Mouse (Mus musculus) kidney, postnatal 4 days (tissue): ENCODE measurements at regions not wholly inside any gene's neighbourhood (a gene's known extent, or its start where the extent isn't known, plus 50 kb on each side); places are given as distances from the start of the nearest gene placed in this dataset.
"Not testable (repeated sequence)": the region's sequence is repeated elsewhere in the genome, so short reads cannot be mapped to it uniquely, and the experiment has no call there.

Experiments used
- DNase-seq, 2 experiments: peaks; one replicate each; pipeline ENCODE4 v3.0.0; 2021; ENCODE audit warnings: mixed read lengths in 2 of 2

DNA sequence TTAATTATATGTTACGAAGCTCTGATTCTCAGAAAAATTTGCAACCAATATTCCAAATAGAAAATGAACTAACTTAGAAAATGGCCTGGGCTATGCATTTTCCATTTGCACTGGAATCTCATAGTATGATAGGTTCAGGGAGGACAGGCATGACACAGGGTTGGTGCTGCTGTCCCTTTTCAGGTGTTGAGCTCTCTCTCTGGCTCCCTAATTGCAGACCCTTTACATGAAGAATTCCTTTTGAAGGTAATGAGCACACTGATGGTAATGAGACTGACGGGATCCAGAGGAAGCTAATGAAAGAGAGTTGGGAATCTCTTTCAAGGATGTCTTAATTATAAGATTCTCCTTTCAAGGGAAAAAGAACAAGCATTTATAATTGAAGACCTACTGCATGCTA lies 87.6 kb downstream of the Serpinb8 start:
- no peak for DNase-seq

DNA sequence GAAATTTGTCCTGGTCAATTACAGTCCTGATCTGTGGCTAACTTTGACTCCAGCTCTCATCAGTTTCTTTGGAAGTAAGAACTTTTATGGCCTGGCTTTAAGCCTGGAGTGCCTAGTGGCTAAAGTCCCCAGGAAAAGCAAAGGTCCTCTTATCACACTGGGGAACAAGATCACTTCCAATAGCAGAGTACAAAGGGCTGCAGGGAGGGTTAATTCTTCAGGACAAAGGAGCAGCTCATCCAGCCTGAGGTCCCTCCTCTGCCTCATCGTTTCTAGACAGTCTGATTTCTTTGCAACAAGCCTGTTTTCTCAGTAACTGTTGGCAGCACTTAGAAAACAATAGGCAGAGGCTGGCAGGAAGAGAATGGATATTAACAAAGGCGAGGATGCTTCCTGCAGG lies 107.1 kb downstream of the Serpinb8 start:
- no peak for DNase-seq

DNA sequence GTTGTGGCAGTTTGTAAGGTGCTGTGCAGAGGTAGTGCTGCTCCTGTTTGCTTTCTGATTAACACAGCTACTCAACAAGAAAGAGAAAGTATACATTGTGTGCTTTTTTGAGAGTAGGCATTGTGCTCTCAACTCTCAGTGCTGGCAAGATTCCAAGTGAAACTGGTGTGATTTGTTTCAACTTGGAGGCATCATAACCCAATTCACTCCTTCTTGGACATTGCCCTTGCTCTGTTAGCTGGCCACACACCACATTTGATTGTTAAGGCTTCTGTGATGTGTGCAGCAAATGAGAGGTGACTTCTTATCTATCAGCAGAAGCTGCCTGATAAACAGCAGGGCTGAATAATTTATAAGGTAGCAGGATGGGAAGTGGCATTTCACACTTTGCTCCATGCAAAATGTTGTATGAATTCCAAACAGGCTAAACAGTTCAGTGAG lies 116.3 kb downstream of the Serpinb8 start:
- no peak for DNase-seq

GRCm38 (mm10) chr1:107708601-107709000 lies 118.8 kb downstream of the Serpinb8 start:
- no peak for DNase-seq

DNA sequence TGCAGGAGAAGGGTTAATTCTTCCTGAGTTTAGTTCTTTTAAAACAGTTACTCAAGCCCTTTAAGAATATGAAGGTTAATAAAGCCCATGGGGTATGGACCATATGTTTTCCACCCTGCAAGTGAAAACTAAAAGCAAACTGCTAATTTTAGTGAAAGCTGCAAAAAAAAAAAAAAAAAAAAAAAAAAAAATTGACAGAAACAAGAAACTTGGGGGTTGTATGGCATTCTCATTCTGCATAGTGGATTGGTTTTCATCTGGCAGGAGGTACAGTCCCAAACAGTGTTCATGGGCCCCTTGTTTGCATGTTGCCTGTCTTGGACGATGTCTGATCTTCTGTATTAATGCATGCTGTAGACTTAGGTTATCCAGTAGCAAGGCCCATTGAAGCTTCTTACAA lies 125.1 kb downstream of the Serpinb8 start:
- no peak for DNase-seq

- no peak for DNase-seq
These were observed 129.5 kb downstream of the Serpinb8 start for GRCm38 (mm10) chr1:107719304-107719703.

- no peak for DNase-seq
These were observed 138.5 kb downstream of the Serpinb8 start for GRCm38 (mm10) chr1:107728113-107728839.

DNA sequence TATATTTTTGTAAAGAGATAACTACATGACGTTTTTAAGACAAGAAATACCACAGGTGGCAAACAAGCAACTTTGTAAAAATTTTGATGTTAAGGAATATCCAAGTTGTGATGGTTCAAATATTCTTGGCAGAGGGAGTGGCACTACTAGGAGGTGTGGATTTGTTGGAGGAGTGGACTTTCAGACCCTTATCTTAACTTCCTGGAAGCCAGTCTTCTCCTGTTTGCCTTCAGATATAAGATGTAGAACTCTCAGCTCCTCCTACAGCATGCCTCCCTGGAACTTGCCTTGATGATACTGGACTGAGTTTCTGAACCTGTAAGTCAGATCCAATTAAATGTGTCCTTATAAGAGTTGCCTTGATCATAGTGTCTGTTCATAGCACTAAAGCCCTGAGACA lies 175.5 kb downstream of the Serpinb8 start:
- no peak for DNase-seq

- no peak for DNase-seq
These were observed 177.6 kb downstream of the Serpinb8 start for GRCm38 (mm10) chr1:107767198-107767947.

- no peak for DNase-seq
These were observed 183.2 kb downstream of the Serpinb8 start for GRCm38 (mm10) chr1:107772967-107773366.

DNA sequence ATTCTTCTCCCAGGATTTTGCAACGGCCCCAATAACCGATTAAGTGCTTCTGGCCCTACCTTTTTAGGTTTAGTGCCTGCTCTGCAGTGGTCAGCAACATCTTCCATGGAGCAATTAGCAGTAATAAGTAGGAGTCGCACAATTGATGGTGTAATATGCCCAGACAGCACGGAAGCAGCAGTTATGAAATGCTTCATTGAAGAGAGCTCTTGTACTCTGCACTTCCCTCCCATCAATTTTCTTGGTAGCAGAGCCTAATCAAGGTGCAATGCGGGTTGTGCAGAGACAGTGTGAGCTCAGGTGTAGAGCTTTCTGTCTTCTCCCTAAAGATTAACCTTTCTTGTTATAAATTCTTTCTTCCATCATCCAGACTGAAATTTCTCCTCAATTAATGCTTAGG lies 193.3 kb downstream of the Serpinb8 start:
- DNase-seq, result no peak

DNA sequence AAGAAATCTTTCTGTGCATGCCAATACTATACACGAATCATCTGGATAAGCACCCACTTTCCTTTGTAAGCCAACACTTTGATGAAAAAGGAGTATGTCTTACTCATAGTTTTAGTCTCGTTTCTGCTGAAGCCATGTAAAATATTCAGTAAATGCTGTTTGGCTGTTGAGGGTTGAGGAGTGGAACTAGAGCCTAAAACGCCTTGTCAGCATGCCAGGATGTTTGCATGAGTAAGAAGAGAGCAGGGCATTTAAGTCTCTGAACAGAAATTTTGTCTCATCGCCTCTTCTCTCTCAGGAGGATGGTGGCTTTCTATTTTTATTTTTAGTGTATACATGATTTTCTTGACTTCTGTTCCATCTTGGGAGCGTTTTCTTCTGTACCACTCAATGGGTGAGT lies 216.0 kb downstream of the Serpinb8 start:
- DNase-seq, result no peak

GRCm38 (mm10) chr1:107807367-107807766 lies 217.6 kb downstream of the Serpinb8 start:
- not testable (repeated sequence) for DNase-seq

- no peak for DNase-seq
These were observed 221.3 kb downstream of the Serpinb8 start for GRCm38 (mm10) chr1:107811136-107811535.

GRCm38 (mm10) chr1:107811859-107812258 lies 222.1 kb downstream of the Serpinb8 start:
- no peak for DNase-seq

- DNase-seq, result no peak
These were observed 248.1 kb downstream of the Serpinb8 start for GRCm38 (mm10) chr1:107837877-107838276.

DNA sequence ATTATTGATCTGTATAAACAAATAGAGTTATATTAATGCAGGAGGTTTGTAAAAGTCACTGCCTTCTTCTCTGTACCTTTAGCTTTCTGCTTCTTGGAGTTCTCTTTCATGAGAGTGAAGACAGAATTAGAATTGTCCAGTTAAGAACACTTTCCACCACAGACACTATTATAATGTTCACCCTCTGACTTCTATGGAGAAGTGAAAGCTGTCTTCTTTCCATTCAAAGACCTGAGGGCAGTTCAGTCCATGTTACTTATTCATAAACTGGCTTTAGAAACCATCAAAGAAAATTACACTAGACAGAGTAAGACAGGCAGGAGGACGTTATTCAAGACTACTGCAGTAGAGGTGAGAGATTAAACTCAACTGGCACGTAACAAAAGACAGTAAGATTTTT lies 262.6 kb downstream of the Serpinb8 start:
- DNase-seq, result no peak

DNA sequence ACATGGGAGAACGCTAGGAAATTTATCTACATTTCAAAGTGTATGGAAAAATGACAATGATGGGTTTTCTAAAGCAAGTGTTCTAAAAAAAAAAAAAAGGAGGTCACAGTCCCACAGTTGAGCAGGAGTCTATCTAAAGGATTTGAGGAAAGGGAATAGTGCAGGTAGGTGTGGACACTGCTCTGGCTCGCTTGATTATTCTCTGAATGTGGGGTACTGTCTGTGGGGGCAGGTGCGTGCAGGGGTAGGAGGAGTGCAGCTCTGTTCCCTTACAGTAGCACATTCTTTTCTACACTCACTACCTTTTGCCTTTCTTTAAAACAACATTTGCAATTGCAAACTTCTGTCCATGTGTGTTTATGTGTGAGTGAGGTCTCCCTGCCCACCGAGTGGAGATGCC lies 263.2 kb downstream of the Serpinb8 start:
- no peak for DNase-seq

- no peak for DNase-seq
These were observed 308.1 kb downstream of the Serpinb8 start for GRCm38 (mm10) chr1:107897743-107898437.

GRCm38 (mm10) chr1:107899261-107899660 lies 309.5 kb downstream of the Serpinb8 start:
- DNase-seq, result no peak

- no peak for DNase-seq
These were observed 310.6 kb downstream of the Serpinb8 start for GRCm38 (mm10) chr1:107900449-107900848.

DNA sequence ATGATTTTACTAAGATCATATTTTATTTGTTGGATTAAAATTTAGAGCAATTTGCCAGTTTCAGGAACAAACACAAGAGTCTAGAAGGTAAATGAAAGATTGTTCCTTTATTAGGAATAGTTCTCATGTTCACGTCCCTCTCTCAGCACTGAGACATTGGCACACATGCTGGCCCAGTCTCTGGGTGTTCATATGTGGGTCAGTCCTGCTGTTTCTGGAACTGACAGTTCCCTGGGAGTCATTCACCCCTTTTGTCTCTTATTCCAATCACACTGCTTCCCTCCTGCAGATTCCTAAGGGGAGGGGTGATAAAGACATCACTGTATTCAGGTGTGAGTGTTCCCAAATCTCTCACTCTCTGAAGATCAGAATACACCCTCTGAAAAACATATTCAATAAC lies 311.1 kb downstream of the Serpinb8 start:
- no peak for DNase-seq

DNA sequence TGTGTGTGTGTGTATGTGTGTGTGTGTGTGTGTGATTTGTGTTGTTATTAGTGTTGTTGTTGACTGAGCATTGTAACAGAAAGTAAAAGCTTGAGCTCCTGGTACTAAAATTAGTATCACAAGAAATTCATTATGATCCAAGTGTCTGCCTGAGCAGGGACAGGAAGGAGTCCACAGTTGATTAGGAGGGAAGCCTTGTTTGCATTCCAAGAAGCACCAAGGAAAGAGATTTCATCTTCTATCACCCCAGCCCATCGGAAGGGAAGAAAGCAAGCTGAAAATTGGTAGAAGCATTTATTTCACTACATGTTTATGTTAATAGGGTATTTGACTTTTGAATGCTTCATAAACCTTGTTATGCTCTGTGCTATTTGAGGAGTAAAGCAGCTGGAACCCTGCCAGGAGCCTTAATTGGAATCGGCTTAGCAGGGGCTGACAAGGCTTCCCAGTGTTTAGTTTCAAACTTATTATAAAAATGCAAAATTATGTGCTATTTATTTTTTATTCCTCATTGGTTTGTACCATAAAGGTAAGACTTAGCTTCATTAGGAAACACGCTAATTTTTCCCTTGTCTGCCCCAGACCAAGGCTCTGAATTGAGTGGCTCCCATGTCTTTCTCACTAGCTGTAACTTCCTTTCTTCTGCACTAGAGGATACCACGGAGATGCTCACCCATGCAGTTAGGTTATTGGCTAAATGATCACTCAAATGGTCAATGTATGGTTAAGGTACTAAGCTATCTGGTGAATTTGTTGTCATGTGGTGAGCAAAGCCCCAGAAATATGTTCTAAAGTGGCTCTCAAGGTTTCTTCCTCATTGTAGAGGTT lies 318.6 kb downstream of the Serpinb8 start:
- DNase-seq, result peak; percentile 67 to 72
